Mouse (Mus musculus): ENCODE data around the gene Gm49369.

Gene Gm49369

DNA sequence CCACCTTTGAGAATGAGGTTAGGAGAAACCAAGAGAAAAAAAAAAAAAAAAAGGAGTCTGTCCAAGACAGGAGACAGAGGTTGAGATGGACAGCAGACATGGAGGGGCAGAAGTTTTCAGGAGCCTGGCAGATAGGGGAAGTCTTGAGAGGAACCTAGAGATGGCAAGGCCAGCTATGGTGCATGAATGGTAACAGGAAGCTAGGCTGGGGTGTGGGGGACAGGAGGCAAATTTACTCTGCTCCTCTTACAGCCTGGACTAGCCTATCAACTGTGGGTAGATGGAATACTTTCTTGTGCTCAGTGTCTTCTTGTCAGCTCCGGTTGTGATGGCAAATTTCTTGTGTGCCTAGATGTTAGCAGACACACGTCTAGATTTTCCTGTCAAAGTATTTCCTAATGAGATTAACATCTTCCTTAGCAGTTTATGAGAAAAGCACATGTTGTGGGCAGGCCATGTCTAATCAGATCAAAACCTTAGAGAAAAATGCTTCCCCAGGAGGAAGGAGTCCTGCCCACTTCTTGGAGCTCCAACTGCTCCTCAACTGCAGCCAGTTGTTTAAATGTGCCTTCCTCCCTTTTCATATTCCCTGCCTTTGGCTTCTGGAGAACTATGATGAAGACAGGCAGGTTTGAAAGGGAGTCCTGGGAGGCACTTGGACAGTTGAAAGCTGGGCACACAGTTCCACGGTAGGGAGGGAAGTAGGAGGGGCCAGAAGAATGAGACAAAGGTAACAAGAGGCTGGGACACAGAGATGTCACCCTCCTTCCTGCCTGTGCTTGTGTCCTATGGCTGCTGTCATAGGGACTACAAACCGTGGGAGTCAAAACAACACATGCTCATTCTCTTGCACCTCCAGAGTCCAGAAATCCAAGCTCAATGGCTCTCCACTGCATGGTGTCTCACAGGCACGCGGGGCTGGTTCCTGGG, 12.1 kb upstream of the Gm49369 start:
- no peak for DNase-seq (ENCODE audit: low spot score)

DNA sequence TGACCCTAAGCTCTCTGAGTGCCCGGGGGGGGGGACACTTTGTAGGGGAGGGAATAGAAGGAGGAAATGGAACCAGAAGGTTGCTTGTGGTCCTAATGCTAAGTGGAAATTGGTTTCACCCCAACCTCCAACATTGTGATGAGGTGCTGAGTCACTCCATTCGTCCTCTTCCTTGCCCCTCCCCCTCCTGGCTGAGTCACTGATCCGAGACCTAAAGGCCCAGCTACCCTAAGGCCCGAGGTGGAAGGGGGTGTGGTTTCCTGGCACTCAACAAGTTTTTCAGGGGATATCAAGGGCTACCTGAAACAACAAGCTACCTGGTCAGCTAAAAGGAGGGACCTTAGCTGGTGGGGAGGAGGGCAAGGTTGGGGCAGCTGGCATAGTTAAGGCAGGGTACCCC, 10.7 kb upstream of the Gm49369 start:
- DNase-seq (ENCODE audit: low spot score), result no peak

DNA sequence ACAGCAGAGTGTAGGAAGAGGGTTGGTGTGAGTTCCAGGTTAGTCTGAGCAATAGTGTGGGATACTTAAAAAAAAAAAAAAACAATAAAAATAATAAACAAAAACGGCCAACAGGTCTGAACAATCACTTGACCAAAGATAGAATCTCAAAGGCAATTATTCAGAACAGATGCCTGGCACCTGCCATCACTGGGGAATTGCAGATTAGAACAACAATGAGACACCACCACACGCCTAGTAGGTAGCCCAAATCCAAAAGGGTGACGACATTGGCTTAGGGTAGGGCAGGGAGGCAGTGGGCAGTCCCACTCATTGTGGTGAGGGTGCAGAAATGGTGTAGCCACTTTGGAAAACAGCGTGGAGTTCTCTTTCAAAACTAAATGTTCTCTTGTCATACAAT, 9.1 kb upstream of the Gm49369 start:
- DNase-seq (ENCODE audit: low spot score), result no peak

DNA sequence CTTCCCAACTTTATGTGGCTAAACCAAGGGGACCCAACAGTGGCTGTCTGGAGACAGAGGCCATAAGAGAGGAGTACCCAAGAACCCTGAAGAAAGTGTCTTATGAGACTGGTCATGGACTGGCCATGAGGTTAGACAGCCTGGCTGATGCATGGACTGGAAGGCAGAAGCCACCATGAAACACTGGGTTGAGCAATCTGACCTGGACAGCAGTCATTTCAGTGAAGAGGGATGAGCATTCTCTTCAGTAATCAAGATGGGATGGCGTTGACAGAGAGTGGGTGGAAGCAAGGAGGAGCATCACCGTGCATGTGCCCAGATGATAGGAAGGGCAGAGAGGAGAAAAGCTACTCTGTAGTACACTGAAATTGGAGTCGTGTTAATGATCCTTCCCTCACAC, 8.6 kb upstream of the Gm49369 start:
- DNase-seq (ENCODE audit: low spot score), result no peak

DNA sequence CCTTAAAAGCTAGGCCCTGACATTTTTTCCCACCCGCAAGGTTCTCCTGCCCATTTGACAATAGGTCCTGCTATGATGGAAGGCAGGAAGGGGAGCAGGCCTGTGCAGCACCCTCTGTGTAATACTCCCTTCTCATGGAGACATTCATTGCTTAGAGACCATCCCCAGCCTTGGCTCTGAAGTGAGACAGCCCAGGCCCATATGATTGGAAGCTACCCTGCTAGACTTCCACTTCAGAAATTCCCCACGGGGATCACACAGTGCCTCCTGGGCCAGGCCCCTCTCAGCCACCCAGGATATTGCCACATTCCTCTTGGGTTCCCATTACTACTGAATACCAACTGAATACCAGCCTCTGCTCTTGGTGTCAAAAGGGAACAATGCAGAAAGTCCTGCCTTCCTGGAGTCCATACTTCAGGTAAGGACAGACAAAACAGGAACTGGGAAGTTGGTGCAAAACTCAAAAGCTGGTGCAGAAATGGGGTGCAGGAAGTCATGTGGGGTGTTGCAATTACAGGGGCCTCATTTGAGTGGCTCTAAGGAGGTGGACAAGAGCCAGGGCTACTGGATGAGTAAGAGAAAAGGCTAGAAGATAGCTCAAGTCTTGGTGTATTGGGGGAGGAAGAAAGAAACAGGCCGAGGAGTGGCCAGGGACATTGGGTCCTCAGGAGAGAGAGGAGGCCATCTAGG, 7.6 kb upstream of the Gm49369 start:
- no peak for DNase-seq (ENCODE audit: low spot score)

DNA sequence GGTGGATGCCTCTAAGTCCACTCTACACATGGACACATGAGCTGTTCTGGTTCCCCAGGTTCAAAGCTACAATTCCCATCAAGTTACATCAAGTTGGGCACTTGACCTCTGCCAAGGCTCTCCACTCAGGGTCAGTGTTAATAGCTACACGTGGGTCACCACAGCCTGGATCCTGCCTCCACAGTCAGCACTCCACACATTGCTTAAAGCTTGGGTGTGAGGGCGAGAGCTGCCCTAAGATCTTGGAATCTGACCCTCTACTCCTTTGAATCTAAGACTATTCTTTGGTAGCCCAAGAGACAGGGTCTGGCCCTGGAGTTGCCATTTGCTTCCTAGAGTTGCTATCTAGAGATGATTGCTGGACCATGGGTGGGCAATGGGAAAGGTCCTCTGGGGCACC, 6.3 kb upstream of the Gm49369 start:
- DNase-seq (ENCODE audit: low spot score), result no peak

DNA sequence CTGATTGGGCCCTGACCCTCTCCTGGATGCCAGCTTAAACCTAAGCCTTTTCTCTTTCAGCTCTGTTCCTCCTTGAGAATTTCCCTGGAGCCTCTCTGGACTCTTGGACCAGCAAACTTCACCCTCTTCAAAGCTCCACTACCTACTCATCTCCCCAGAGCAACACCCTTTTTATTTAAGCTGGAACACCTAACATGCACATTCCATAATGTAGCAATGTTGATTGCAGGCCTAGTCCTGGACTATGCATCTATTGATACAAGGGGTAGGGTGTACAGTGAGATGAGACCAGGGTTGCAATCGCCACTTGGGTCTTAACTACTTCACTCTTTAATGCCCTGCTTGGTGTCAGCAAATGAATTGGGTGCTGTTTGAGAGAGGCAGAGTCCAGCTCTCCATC, 5.7 kb upstream of the Gm49369 start:
- no peak for DNase-seq (ENCODE audit: low spot score)

DNA sequence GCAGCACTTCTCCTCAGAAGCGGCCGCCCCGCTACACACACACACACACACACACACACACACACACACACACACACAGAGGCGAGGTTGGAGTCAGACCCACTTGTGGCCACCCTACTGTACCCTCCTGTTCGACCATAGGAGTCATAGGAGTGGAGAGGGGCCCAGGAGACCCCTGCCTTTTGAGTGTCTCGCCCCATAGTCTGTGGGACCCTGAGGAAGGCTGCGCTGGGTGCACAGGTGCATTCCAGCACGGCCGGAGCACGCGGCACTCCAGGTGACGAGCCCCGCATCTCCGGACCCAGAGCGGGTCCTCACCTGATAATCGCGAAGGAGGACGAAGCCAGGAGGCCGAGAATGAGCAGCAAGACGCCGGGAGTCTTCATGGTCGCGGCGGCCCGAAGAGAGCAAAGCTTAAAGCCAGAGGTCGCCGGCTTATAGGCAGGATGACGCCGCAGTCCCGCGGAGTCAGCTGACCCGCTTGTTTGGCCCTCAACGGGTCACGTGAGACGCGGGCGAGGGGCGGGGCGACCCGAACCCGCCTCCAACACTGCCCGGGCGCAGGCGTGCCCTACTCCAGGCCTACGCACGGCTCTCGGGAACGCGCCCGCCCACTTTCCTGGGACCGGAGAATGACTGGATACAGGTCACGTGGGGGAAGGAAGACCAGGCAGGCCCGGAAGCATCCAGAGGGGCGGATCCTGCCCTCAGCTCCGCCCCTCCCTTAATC, 5.1 kb upstream of the Gm49369 start, which contains the start of gene Ctsd:
Gene Ctsd (minus strand): TSS at position 620 of the 730 bp plus-strand sequence.
- peak; percentile 99 for DNase-seq (ENCODE audit: low spot score)

DNA sequence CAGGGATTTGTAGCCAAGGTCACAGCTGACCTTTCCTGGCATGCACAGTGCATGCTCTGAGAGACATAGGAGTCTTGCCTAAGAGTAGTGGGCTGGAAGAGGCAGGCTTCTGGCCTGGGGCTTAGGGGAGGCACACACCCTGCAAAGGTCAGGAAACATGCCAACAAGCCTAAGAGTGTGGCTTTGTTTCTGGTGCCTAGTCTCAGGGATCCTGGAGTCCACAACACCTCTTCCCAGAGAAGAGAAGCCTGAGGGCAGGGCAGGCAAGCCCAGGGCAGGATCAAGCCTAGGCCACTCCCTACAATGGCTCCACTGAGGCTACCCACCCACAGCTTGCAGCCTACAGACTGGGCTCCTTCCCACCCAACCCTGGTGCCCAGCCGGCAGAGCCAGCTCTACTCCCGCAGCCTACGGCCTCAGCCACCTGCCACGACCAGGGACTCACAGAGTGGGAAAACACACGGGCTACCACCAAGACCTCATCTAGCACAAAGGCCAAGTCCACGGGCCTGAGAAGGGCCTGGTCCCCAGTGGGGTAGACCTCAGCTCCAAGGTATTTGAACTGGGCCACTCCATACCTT, 4.2 kb upstream of the Gm49369 start:
- no peak for DNase-seq (ENCODE audit: low spot score)

DNA sequence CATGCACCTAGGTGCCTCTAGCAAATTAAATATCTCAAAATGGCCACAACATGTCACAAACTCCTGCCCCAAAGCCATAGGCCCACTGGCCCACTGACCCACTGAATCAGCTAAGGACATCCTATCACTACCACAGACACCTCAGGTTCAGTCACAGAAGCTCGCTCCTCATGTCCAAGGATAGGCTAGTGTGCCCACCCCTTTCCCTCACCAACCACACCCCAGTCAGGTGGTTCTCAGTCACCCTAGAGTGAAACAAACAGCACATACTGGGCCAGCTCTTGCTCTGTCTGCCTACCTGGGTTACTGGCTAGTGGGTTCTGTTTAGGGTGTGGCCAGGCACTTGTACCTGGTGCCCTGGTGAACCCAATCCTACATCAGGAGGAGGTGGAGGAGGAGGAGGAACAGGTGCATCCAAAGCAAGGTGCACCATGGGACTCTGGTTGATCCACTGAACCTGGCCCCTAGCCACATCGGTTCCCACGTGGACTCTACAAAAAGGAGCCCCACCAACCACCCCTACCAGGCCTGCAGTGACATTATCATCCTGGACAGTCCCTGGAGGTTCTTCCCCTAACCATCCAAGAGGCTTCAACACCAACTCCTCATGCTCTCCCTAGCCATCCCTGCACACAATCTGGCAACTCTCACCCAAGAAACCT, 3.4 kb upstream of the Gm49369 start:
- DNase-seq (ENCODE audit: low spot score), result no peak

DNA sequence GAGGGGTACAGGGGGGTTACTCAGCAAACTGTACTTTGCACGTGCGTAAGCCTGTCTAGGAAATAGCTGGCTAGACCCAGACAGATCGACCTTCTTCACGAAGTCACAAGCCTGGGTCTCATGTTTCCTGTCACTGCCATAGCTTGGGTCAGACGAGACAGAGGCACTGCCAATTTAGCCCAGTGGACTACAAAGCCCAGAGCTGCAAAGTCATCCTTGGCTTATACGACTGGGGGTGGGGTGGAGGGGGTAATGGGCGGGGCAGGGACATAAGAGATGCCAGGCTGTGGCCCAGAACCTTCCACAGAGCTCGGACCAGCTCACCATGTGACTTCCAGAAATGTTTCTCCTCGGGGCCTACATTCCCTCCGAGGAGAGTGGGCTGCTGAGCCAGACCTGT, 1.8 kb upstream of the Gm49369 start:
- DNase-seq (ENCODE audit: low spot score), result no peak

DNA sequence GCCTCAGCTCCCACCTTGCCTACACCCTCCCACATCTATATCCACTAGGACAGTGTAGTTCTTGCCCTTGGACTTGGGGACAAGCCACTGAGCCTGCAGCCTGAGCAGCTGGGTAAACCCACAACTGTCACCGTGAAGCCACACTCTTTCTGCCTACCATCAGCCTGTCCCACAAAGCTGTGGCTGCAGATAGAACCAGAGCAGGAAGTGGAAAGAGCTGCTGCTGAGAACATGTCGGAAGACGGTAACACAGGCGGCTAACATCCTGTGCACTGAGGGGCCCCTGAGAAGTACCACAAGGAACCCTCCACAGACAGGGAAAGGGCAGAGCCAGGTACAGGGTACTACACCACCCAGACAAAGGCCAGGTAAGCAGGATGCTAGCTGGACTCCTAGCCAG, 1.3 kb downstream of the Gm49369 start:
- no peak for DNase-seq (ENCODE audit: low spot score)

DNA sequence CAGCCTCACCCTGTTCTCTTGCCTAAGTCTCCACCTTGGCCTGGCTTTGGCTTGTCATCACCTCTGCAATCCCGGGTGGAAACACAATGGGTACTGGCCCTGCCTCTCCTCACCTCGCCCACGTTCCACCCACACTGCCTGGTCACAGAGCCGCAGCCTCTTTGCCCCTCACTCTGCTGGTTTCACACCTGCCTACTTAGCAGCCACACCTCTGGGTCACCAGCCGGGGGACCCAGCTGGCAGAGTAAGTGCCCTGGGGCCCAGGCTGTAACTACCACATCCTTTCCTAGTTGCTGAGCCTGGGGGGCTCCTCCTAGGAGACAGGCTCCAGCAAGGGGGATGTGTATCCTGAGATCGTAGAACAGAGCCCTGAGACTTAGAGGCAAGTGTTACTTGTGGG, 3.3 kb downstream of the Gm49369 start:
- no peak for DNase-seq (ENCODE audit: low spot score)

DNA sequence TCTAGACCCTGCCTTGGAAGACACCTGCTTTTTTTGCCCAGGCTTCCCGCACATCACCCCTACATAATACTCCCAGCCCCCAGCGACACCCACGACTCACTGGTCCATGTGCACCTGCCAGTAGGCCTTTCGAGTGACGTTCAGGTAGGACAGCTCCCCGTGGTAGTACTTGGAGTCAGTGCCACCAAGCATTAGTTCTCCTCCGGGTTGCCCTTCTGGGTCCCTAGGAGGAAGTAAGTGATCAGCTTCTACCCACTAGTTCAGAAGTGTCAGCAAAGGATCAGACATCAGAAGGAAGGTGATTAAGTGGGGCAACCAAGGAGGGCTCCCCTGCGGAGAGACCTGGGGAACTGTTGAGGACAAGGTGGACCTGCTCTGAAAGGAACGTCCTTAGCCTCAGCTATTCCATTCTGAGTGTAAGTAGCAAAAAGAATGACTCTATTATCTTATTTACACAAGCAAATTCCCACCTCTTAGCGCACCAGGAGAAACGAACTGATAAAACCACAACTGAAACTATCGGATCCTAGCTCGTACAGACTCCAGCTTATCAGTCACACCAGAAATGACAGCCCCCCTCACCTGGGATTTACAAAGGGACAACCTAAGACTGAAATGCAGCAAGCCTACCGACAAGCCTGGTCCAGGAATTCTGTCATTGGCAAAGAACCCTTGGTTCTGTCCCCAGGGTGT, 5.1 kb downstream of the Gm49369 start:
- no peak for DNase-seq (ENCODE audit: low spot score)

DNA sequence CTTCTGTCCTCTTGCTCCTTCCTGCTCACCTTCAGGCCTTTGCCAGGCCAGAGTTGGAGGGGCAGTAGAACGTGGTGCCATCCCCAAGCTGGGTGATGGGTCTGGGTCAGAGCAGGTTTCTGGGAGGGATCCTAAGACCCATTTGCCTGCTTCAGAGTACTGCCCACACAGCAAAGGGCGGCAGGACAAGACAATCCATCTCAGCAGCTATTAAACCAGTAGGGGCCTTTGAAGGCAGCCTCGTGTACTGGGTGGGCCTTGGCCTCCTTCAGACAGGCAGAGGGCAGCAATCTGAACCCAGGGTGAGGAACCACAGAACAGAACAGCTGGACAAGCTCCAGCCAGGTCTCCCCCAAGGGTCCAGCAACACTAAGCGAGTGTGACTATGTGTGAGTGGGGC, 6.4 kb downstream of the Gm49369 start:
- DNase-seq (ENCODE audit: low spot score), result no peak

DNA sequence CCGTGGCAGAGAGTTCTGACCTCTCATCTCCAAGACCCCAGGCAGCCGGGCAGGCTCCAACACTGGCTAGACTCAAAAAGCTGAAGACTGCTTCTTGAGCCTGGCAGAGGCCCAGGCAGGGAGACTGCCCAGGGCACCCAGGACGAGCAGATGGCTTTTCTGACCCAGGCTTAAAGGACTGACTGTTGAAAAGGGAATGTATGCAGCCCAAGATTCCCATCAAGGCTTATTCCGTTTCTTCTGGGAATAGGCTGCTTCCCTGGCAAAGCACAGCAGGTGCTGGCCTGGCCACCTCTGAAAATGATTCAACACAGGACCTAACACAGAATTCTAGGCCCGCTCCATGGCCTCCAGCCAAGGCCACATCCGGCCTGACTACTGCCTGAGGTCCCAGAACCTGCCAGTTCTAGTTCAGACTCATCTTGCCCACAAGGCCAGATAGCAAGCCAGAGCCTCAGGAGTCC, 7.2 kb downstream of the Gm49369 start:
- no peak for DNase-seq (ENCODE audit: low spot score)

DNA sequence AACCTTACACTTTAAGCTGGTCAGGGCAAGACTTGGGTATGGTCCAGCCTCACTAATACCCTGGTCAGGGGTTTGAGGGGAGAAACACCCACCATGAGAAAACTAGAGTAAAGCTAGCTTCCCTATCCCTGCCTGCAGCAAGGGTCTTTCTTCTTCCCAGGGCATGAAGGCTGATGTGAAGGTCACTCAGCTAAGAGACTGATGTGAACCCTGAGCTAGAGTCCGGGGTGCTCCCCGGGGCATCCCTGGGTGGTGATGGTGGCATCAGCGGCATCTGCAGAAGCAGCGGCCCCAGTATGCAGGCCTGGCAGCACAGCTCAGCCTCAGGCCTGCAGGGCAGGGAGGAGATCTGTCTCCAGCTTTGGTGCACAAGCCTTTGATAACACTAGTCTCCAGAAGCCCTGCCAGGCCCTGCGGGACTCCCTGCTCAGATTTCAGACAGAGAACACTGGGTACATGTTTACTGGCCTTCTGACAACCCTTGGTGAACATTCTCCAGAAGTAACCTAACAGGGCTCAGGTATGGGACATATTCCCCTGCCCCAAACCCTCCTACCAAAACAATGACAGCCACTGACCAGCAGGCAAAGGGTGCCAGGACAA, 8.0 kb downstream of the Gm49369 start:
- no peak for DNase-seq (ENCODE audit: low spot score)

DNA sequence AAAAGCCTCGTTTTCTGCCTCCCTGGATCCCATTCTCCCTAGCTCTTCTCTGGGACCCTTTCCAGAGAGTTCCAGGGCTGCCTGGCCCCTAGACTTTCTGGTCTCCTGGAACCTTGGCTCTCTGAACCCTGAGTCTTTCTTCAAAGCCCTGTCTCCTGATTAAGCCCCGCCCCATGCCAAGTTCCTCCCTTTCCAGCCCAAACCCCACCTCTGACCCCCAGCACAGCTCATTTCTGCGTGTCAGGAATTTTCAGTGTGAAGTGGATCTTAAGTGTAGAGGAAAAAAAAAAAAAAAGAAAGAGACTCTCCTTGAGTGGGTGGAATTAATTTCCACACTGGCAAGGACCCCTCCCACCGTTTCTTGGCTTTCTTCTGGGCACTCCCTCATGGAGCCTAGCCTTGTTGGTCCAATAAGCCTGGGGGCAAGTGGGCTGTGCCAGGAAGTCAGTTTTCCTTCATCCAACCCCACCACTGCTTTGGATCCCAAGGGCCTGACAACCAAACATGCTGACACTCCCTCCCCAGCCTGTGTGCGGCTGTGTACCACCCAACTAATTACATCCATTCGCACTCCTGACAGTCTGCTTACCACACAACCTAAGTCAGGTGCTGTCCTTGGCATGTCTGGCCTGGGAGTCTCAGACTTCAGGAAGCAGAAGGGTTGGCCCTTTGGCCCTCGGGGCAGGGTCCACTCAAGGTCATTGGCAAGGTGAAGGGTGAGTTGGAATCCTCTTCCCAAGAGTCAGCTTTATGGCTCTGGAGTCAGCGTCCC, 8.6 kb downstream of the Gm49369 start, which contains the start of gene Ifitm10:
Gene Ifitm10 (minus strand): TSS at position 113 of the 772 bp plus-strand sequence.
- no peak for DNase-seq (ENCODE audit: low spot score)

DNA sequence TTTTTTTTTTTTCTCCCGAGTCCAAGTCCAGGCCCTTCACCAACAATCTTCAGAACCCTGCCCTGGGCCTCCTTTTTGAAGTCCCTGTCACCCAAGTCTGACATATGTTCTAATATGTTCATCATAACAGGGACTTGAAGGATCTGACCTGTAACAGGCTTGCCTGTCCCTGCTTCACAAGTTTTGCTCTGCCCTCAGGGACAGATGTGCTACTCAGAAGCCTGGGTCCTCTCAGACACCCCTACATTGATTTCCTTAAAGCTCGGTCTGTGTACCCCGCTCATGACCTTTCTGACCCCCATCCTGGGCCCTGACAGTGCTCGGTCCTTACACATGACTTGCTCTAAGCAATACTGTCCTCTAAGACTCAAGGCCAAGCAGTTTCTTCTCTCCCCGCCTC, 9.4 kb downstream of the Gm49369 start:
- no peak for DNase-seq (ENCODE audit: low spot score)

Data from testis, postnatal 10 days (tissue).